Mouse (Mus musculus): Measurements from ENCODE around the gene A630001G21Rik. TPM values are rescaled to one million over a fixed set of nuclear protein-coding genes. Genes with fewer than 3 reads are reported as not detected.

A630001G21Rik gene
- polyA plus RNA-seq, 1 experiment from 2014 or later: 1.7 TPM

DNA sequence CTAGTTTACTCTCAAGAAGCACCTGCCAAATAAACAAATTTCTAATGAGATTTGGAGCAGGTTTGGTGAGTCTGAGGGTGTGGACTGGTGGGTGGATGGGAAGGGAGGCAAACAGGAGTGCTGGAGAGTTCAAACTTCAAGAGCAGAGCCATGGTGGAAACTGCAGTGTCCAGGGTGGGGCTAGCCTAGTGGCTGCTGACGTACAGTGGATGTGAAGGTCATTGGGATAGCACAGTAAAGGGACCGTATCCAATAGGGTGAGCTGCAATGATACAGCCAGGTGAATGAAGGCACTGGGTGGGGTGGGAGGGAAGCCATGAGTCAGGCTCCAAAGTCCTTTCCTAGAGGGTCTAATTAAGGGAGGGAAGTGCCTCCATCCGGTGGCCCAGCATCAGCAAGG, 12.1 kb upstream of the A630001G21Rik start:
- no peak for ATAC-seq (ENCODE audit: low read depth)
- H3K4me3 ChIP-seq (ENCODE audit: low read depth, low read length): no peak overlapping the region
- 74% methylated on average over 3 of the region's 3 CpGs for WGBS

DNA sequence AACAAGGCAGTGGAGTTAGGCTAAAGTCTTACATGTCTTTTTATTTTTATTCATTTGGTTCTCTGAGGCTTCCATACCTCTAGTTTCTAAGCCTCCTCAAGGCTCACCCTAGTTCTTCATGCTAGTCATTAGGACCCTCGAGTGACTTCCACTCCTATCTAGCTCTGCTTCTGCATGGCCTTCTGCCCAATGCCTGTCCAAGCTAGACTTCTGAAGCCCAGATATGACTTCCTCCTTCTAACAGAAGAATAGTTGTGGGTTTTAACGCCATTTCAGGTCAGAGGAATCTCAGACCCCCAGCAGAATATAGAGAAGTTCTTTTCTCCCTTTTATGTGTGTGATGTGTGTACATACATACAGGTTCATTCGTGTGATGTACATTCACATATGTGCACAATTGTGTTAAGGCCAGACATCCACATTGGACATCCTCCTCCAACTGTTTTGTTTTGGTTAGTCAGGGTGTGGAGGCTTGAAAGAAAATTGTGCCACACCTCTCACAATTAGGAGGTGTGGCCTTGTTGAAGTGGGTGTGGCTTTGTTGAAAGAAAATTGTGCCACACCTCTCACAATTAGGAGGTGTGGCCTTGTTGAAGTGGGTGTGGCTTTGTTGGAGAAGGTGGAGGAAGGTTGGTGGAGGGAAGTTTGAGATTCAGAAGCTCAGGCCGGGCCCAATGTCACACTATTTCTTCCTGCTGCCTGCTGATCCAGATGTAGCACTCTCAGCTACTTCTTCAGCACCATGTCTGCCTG, 1.2 kb upstream of the A630001G21Rik start:
- no peak for DNase-seq (ENCODE audit: low spot score)
- no peaks in the 10 kb centered on the region for H3K36me3 ChIP-seq (ENCODE audit: control insufficient read depth, insufficient read depth, low read length)
- 76% methylated on average over 4 of the region's 4 CpGs for WGBS
- ATAC-seq (ENCODE audit: low read depth): no peak
- no peak overlapping the region for H3K27ac ChIP-seq (replicated peaks; ENCODE audit: low read depth, low read length)
- H3K4me1 ChIP-seq (ENCODE audit: control insufficient read depth, insufficient read depth, low read length): no peaks in the 10 kb centered on the region
- no peaks in the 10 kb centered on the region for H3K9me3 ChIP-seq (ENCODE audit: control insufficient read depth, low read length)
- H3K27me3 ChIP-seq (replicated peaks; ENCODE audit: control insufficient read depth, insufficient read depth, low read length): no peaks in the 10 kb centered on the region
- H3K4me3 ChIP-seq (ENCODE audit: low read depth, low read length): no peak overlapping the region
- H3K9ac ChIP-seq (ENCODE audit: low read depth, low read length): no peak overlapping the region
- no peak overlapping the region for H3K4me2 ChIP-seq (ENCODE audit: low read depth, low read length)

More for the DNA sequence above, 12.1 kb upstream of the A630001G21Rik start:
- no peaks in the 10 kb centered on the region for H3K36me3 ChIP-seq (ENCODE audit: control insufficient read depth, insufficient read depth, low read length)
- H3K4me1 ChIP-seq (ENCODE audit: control insufficient read depth, insufficient read depth, low read length): 0 out of 2 replicates have a peak, but pooled peaks cover 2% of the 10 kb centered on the region
- no peaks in the 10 kb centered on the region for H3K27me3 ChIP-seq (replicated peaks; ENCODE audit: control insufficient read depth, insufficient read depth, low read length)
- no peak overlapping the region for H3K9ac ChIP-seq (ENCODE audit: low read depth, low read length)
- DNase-seq (ENCODE audit: low spot score): no peak
- H3K27ac ChIP-seq (replicated peaks; ENCODE audit: low read depth, low read length): no peak overlapping the region
- no peaks in the 10 kb centered on the region for H3K9me3 ChIP-seq (ENCODE audit: control insufficient read depth, low read length)
- no peak overlapping the region for H3K4me2 ChIP-seq (ENCODE audit: low read depth, low read length)

DNA sequence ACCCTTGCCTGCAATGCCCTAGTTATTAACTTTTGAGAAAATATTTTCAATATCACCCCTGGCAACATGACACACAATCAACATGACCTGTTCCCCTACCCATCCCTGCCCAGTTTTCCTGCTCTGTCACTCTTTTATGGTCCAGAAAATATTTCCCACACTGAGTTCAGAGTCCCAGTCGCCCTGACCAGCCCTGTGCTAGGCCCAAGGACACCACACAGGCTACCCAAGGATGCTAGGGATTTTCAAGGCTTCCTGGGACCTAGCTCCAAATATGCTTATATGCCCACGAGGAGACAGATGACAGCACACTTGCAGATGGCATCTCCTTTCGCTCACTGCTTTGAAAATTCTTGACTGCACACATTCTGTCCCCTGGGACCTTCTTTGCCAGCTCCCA, 569 bp upstream of the A630001G21Rik start:
- Histone ChIP-seq H3K4me3 (ENCODE audit: low read depth, low read length) (no peak overlapping the region), H3K4me1 (ENCODE audit: control insufficient read depth, insufficient read depth, low read length) (no peaks in the 10 kb centered on the region), H3K4me2 (ENCODE audit: low read depth, low read length) (no peak overlapping the region), H3K9ac (ENCODE audit: low read depth, low read length) (no peak overlapping the region), H3K27me3 (replicated peaks; ENCODE audit: control insufficient read depth, insufficient read depth, low read length) (no peaks in the 10 kb centered on the region), H3K9me3 (ENCODE audit: control insufficient read depth, low read length) (no peaks in the 10 kb centered on the region), H3K27ac (replicated peaks; ENCODE audit: low read depth, low read length) (no peak overlapping the region), H3K36me3 (ENCODE audit: control insufficient read depth, insufficient read depth, low read length) (no peaks in the 10 kb centered on the region)
- no peak for DNase-seq (ENCODE audit: low spot score)
- no peak for ATAC-seq (ENCODE audit: low read depth)
- 69% methylated on average over 3 of the region's 3 CpGs for WGBS

DNA sequence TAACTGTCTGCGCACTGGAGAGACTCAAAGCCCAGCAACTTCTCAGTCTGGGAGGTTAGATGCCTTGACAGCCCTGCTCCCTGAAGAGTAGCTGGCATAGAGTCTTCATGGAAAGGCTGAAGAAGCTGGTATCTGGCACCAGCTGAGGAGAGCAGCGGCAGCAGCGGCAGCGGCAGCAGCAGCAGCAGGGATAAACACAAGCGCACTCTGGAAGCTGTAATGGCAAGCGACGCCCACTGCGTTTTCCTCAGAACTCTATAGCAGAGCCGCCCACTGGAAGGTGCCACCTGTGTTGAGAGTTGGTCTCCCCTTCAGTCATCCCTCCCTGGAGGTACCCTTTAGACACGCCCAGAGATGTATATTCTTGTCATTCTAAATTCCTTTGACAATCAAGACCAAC, 2.3 kb downstream of the A630001G21Rik start:
- WGBS: 50% methylated on average over 10 of the region's 10 CpGs
- Histone ChIP-seq H3K4me3 (ENCODE audit: low read depth, low read length) (no peak overlapping the region), H3K36me3 (ENCODE audit: control insufficient read depth, insufficient read depth, low read length) (no peaks in the 10 kb centered on the region), H3K4me2 (ENCODE audit: low read depth, low read length) (no peak overlapping the region), H3K9ac (ENCODE audit: low read depth, low read length) (no peak overlapping the region), H3K27me3 (replicated peaks; ENCODE audit: control insufficient read depth, insufficient read depth, low read length) (no peaks in the 10 kb centered on the region), H3K9me3 (ENCODE audit: control insufficient read depth, low read length) (no peaks in the 10 kb centered on the region), H3K4me1 (ENCODE audit: control insufficient read depth, insufficient read depth, low read length) (no peaks in the 10 kb centered on the region), H3K27ac (replicated peaks; ENCODE audit: low read depth, low read length) (no peak overlapping the region)
- DNase-seq (ENCODE audit: low spot score) (no peak), ATAC-seq (ENCODE audit: low read depth) (no peak)

DNA sequence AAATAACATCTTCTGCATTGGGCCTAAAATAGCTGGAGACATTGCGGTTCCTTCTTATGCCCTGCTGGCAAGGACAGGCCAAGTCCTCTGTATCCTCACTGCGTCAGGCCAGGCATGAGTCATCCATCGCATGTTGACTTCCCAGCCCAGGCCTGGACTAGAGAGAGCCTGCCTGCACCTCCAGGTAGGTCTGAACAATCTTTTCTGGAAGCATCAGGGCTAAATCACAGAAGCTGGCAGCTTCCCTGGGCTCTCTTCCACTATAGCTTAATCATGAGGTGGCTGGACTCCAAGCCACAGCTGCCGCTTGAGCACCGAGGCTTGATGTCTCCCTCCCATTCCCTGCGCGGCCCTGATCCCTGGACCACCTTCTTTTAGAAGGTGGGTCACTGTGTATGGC, 3.3 kb downstream of the A630001G21Rik start:
- Histone ChIP-seq H3K9me3 (ENCODE audit: control insufficient read depth, low read length) (no peaks in the 10 kb centered on the region), H3K27ac (replicated peaks; ENCODE audit: low read depth, low read length) (no peak overlapping the region), H3K4me3 (ENCODE audit: low read depth, low read length) (no peak overlapping the region), H3K4me1 (ENCODE audit: control insufficient read depth, insufficient read depth, low read length) (no peaks in the 10 kb centered on the region), H3K36me3 (ENCODE audit: control insufficient read depth, insufficient read depth, low read length) (no peaks in the 10 kb centered on the region), H3K9ac (ENCODE audit: low read depth, low read length) (no peak overlapping the region), H3K27me3 (replicated peaks; ENCODE audit: control insufficient read depth, insufficient read depth, low read length) (no peaks in the 10 kb centered on the region), H3K4me2 (ENCODE audit: low read depth, low read length) (no peak overlapping the region)
- WGBS: 81% methylated on average over 7 of the region's 7 CpGs
- no peak for ATAC-seq (ENCODE audit: low read depth)
- peak; percentile 27 for DNase-seq (ENCODE audit: low spot score)

DNA sequence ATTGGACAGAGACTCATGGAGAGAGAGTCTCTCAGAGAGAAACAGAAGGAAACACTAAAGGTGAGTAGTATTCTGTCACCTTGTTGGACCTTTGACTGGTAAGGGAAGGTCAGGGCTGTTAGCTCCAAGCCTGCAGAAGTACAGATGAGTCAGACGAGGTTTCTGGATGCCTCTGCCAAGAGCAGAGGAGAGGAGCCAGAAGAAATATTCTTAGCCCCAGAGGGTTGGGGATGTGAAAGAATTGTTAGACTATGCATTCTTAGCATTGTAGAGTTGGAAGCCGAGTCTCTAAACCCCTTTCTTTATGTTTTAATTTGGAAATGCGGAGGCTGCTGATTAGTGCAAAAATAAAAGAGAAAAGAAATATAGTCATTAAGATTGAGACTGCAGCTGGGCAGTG, 6.5 kb downstream of the A630001G21Rik start:
- H3K4me1 ChIP-seq (ENCODE audit: control insufficient read depth, insufficient read depth, low read length): no peaks in the 10 kb centered on the region
- DNase-seq (ENCODE audit: low spot score) (no peak), ATAC-seq (ENCODE audit: low read depth) (no peak)
- H3K27ac ChIP-seq (replicated peaks; ENCODE audit: low read depth, low read length): no peak overlapping the region
- no peak overlapping the region for H3K4me3 ChIP-seq (ENCODE audit: low read depth, low read length)
- H3K9ac ChIP-seq (ENCODE audit: low read depth, low read length): no peak overlapping the region
- no peak overlapping the region for H3K4me2 ChIP-seq (ENCODE audit: low read depth, low read length)
- H3K36me3 ChIP-seq (ENCODE audit: control insufficient read depth, insufficient read depth, low read length): no peaks in the 10 kb centered on the region
- WGBS: 69% methylated on average over 3 of the region's 3 CpGs
- no peaks in the 10 kb centered on the region for H3K9me3 ChIP-seq (ENCODE audit: control insufficient read depth, low read length)
- H3K27me3 ChIP-seq (replicated peaks; ENCODE audit: control insufficient read depth, insufficient read depth, low read length): no peaks in the 10 kb centered on the region

DNA sequence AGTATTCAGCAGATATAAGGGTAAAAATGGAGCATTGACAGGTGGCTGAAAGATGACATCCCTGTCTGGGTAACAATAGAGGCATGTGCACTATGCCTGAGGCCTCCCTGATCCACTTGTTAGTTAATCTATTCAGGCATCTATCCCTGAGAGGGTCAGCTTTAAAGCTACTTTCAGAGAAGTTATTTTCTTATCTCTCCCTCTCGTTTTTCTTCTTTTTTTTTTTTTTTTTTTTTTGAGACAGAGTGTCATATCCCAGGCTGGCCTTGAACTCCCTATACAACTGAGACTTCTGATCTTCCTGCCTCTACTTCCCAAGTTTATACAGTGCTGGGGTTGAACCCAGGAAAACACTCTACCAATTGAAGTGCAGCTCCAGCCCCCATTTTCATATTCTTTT, 10.7 kb downstream of the A630001G21Rik start:
- no peak overlapping the region for H3K9ac ChIP-seq (ENCODE audit: low read depth, low read length)
- H3K4me2 ChIP-seq (ENCODE audit: low read depth, low read length): no peak overlapping the region
- H3K36me3 ChIP-seq (ENCODE audit: control insufficient read depth, insufficient read depth, low read length): no peaks in the 10 kb centered on the region
- no peak overlapping the region for H3K27ac ChIP-seq (replicated peaks; ENCODE audit: low read depth, low read length)
- H3K4me3 ChIP-seq (ENCODE audit: low read depth, low read length): no peak overlapping the region
- ATAC-seq (ENCODE audit: low read depth) (no peak), DNase-seq (ENCODE audit: low spot score) (no peak)
- H3K27me3 ChIP-seq (replicated peaks; ENCODE audit: control insufficient read depth, insufficient read depth, low read length): no peaks in the 10 kb centered on the region
- H3K9me3 ChIP-seq (ENCODE audit: control insufficient read depth, low read length): no peaks in the 10 kb centered on the region
- WGBS: 30% methylated on average over 1 of the region's 1 CpGs
- no peaks in the 10 kb centered on the region for H3K4me1 ChIP-seq (ENCODE audit: control insufficient read depth, insufficient read depth, low read length)

DNA sequence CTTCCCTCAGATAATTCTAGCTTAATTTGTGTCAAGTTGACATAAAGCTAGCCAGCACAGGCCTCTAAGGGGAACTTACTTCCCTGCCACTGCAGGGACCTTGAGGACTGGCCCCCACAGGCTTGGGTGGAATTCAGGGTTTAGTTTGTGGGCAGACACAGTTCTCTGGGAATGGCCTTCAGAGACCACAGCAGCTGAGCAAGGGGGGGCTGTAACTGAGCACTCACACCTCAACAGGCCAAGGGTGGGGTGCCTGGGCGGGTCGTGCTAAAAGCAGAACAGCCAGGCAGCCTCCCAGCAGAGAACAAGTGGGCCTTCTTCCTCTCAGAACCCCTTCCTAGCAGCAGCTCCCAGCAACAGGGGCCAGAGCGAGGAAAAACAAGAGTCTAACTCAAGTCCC, 12.3 kb downstream of the A630001G21Rik start:
- Histone ChIP-seq H3K4me2 (ENCODE audit: low read depth, low read length) (no peak overlapping the region), H3K4me3 (ENCODE audit: low read depth, low read length) (no peak overlapping the region), H3K9me3 (ENCODE audit: control insufficient read depth, low read length) (no peaks in the 10 kb centered on the region), H3K27me3 (replicated peaks; ENCODE audit: control insufficient read depth, insufficient read depth, low read length) (no peaks in the 10 kb centered on the region), H3K4me1 (ENCODE audit: control insufficient read depth, insufficient read depth, low read length) (no peaks in the 10 kb centered on the region), H3K36me3 (ENCODE audit: control insufficient read depth, insufficient read depth, low read length) (no peaks in the 10 kb centered on the region), H3K9ac (ENCODE audit: low read depth, low read length) (no peak overlapping the region), H3K27ac (replicated peaks; ENCODE audit: low read depth, low read length) (no peak overlapping the region)
- peak; percentile 53; the same call in 1 of the 2 replicates for ATAC-seq (ENCODE audit: low read depth)
- DNase-seq (ENCODE audit: low spot score): peak; percentile 39
- 58% methylated on average over 3 of the region's 3 CpGs for WGBS

DNA sequence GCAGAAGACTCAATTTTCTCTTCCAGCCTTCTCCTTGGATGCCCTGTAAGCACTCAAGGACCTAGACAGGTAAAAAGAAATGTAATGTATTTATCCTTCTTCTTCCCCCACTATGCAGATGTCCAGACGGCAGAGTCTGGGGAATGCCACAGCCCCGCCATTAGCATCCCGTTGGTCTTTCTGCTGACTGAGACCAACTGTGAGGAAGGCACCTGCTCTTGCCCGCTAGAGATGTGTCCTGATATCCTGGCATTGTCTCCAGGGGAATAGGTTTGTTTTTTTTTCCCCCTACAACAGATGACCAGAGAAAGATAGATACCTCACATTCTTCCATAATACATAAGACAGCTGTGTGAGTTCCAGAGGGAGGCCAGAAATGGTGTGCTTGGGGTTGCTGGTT, 14.2 kb downstream of the A630001G21Rik start:
- Histone ChIP-seq H3K4me2 (ENCODE audit: low read depth, low read length) (no peak overlapping the region), H3K27me3 (replicated peaks; ENCODE audit: control insufficient read depth, insufficient read depth, low read length) (no peaks in the 10 kb centered on the region), H3K4me1 (ENCODE audit: control insufficient read depth, insufficient read depth, low read length) (no peaks in the 10 kb centered on the region), H3K9me3 (ENCODE audit: control insufficient read depth, low read length) (no peaks in the 10 kb centered on the region), H3K27ac (replicated peaks; ENCODE audit: low read depth, low read length) (no peak overlapping the region), H3K9ac (ENCODE audit: low read depth, low read length) (no peak overlapping the region), H3K36me3 (ENCODE audit: control insufficient read depth, insufficient read depth, low read length) (no peaks in the 10 kb centered on the region), H3K4me3 (ENCODE audit: low read depth, low read length) (no peak overlapping the region)
- WGBS: 74% methylated on average over 4 of the region's 4 CpGs
- ATAC-seq (ENCODE audit: low read depth) (no peak), DNase-seq (ENCODE audit: low spot score) (no peak)

Data from embryonic facial prominence, embryonic 14.5 days (tissue).